Mouse (Mus musculus): ENCODE measurements at regions not wholly inside any gene's neighbourhood (a gene's known extent, or its start where the extent isn't known, plus 50 kb on each side); places are given as distances from the start of the nearest gene placed in this dataset.

- no peak for TF ChIP-seq POLR2A (IDR thresholded peaks at IDR 0.05; ENCODE audit: borderline replicate concordance, control insufficient read depth, low read depth, low read length)
- TF ChIP-seq CTCF (IDR thresholded peaks at IDR 0.05; ENCODE audit: control insufficient read depth, insufficient read depth, low read length), result no peak
- no peak overlapping the region for H3K4me3 ChIP-seq (replicated peaks; ENCODE audit: control insufficient read depth, low read depth, low read length)
- 49% methylated on average over 6 of the region's 6 CpGs for WGBS
- no peaks in the 10 kb centered on the region for H3K4me1 ChIP-seq (ENCODE audit: control insufficient read depth, insufficient read depth, low read length)
- H3K27ac ChIP-seq (ENCODE audit: control insufficient read depth, insufficient read depth, low read depth, low read length, poor library complexity), result no peak overlapping the region
Observed at GRCm38 (mm10) chr9:47076946-47077345, 78.4 kb downstream of the Gm4791 start.

- WGBS, result 47% methylated on average over 2 of the region's 2 CpGs
- H3K27ac ChIP-seq (ENCODE audit: control insufficient read depth, insufficient read depth, low read depth, low read length, poor library complexity), result no peak overlapping the region; the same call in 1 of the 2 replicates
- no peak overlapping the region for H3K4me3 ChIP-seq (replicated peaks; ENCODE audit: control insufficient read depth, low read depth, low read length)
- H3K4me1 ChIP-seq (ENCODE audit: control insufficient read depth, insufficient read depth, low read length), result no peaks in the 10 kb centered on the region
- TF ChIP-seq POLR2A (IDR thresholded peaks at IDR 0.05; ENCODE audit: borderline replicate concordance, control insufficient read depth, low read depth, low read length), result no peak
- no peak for TF ChIP-seq CTCF (IDR thresholded peaks at IDR 0.05; ENCODE audit: control insufficient read depth, insufficient read depth, low read length)
Observed at GRCm38 (mm10) chr9:47077416-47077815, 78.9 kb downstream of the Gm4791 start.

- 76% methylated on average over 3 of the region's 3 CpGs for WGBS
- H3K4me1 ChIP-seq (ENCODE audit: control insufficient read depth, insufficient read depth, low read length), result no peaks in the 10 kb centered on the region
- H3K4me3 ChIP-seq (replicated peaks; ENCODE audit: control insufficient read depth, low read depth, low read length), result no peak overlapping the region
- H3K27ac ChIP-seq (ENCODE audit: control insufficient read depth, insufficient read depth, low read depth, low read length, poor library complexity), result no peak overlapping the region
- TF ChIP-seq CTCF (IDR thresholded peaks at IDR 0.05; ENCODE audit: control insufficient read depth, insufficient read depth, low read length), result no peak
- no peak for TF ChIP-seq POLR2A (IDR thresholded peaks at IDR 0.05; ENCODE audit: borderline replicate concordance, control insufficient read depth, low read depth, low read length)
Observed at GRCm38 (mm10) chr9:47077945-47078344, 79.4 kb downstream of the Gm4791 start.

- TF ChIP-seq CTCF (IDR thresholded peaks at IDR 0.05; ENCODE audit: control insufficient read depth, insufficient read depth, low read length) (no peak), POLR2A (IDR thresholded peaks at IDR 0.05; ENCODE audit: borderline replicate concordance, control insufficient read depth, low read depth, low read length) (no peak)
- 85% methylated on average over 6 of the region's 6 CpGs for WGBS
- no peak overlapping the region for H3K27ac ChIP-seq (ENCODE audit: control insufficient read depth, insufficient read depth, low read depth, low read length, poor library complexity)
- H3K4me1 ChIP-seq (ENCODE audit: control insufficient read depth, insufficient read depth, low read length), result no peaks in the 10 kb centered on the region
- H3K4me3 ChIP-seq (replicated peaks; ENCODE audit: control insufficient read depth, low read depth, low read length), result no peak overlapping the region
Observed at GRCm38 (mm10) chr9:47081407-47081806, 82.9 kb downstream of the Gm4791 start.

GRCm38 (mm10) chr9:47091796-47092195 is 93.3 kb downstream of the Gm4791 start:
- TF ChIP-seq CTCF (IDR thresholded peaks at IDR 0.05; ENCODE audit: control insufficient read depth, insufficient read depth, low read length), result no peak
- no peak for TF ChIP-seq POLR2A (IDR thresholded peaks at IDR 0.05; ENCODE audit: borderline replicate concordance, control insufficient read depth, low read depth, low read length)
- WGBS, result 80% methylated on average over 10 of the region's 10 CpGs
- H3K4me1 ChIP-seq (ENCODE audit: control insufficient read depth, insufficient read depth, low read length), result no peaks in the 10 kb centered on the region
- H3K4me3 ChIP-seq (replicated peaks; ENCODE audit: control insufficient read depth, low read depth, low read length), result no peak overlapping the region
- H3K27ac ChIP-seq (ENCODE audit: control insufficient read depth, insufficient read depth, low read depth, low read length, poor library complexity), result no peak overlapping the region

GRCm38 (mm10) chr9:47095656-47096055 is 97.1 kb downstream of the Gm4791 start:
- TF ChIP-seq CTCF (IDR thresholded peaks at IDR 0.05; ENCODE audit: control insufficient read depth, insufficient read depth, low read length) (no peak), POLR2A (IDR thresholded peaks at IDR 0.05; ENCODE audit: borderline replicate concordance, control insufficient read depth, low read depth, low read length) (no peak)
- WGBS, result 85% methylated on average over 4 of the region's 4 CpGs
- Histone ChIP-seq H3K4me1 (ENCODE audit: control insufficient read depth, insufficient read depth, low read length) (no peaks in the 10 kb centered on the region), H3K27ac (ENCODE audit: control insufficient read depth, insufficient read depth, low read depth, low read length, poor library complexity) (no peak overlapping the region), H3K4me3 (replicated peaks; ENCODE audit: control insufficient read depth, low read depth, low read length) (no peak overlapping the region)

GRCm38 (mm10) chr9:47103316-47103715 is 104.8 kb downstream of the Gm4791 start:
- no peak for TF ChIP-seq POLR2A (IDR thresholded peaks at IDR 0.05; ENCODE audit: borderline replicate concordance, control insufficient read depth, low read depth, low read length)
- TF ChIP-seq CTCF (IDR thresholded peaks at IDR 0.05; ENCODE audit: control insufficient read depth, insufficient read depth, low read length), result no peak

GRCm38 (mm10) chr9:47103966-47104365 is 105.4 kb downstream of the Gm4791 start:
- Histone ChIP-seq H3K4me3 (replicated peaks; ENCODE audit: control insufficient read depth, low read depth, low read length) (no peak overlapping the region), H3K27ac (ENCODE audit: control insufficient read depth, insufficient read depth, low read depth, low read length, poor library complexity) (no peak overlapping the region), H3K4me1 (ENCODE audit: control insufficient read depth, insufficient read depth, low read length) (no peaks in the 10 kb centered on the region)
- TF ChIP-seq POLR2A (IDR thresholded peaks at IDR 0.05; ENCODE audit: borderline replicate concordance, control insufficient read depth, low read depth, low read length) (no peak), CTCF (IDR thresholded peaks at IDR 0.05; ENCODE audit: control insufficient read depth, insufficient read depth, low read length) (no peak)
- WGBS, result 88% methylated on average over 5 of the region's 5 CpGs

More at GRCm38 (mm10) chr9:47103316-47103715, 104.8 kb downstream of the Gm4791 start:
- 64% methylated on average over 3 of the region's 3 CpGs for WGBS
- Histone ChIP-seq H3K4me1 (ENCODE audit: control insufficient read depth, insufficient read depth, low read length) (no peaks in the 10 kb centered on the region), H3K4me3 (replicated peaks; ENCODE audit: control insufficient read depth, low read depth, low read length) (no peak overlapping the region), H3K27ac (ENCODE audit: control insufficient read depth, insufficient read depth, low read depth, low read length, poor library complexity) (no peak overlapping the region)

GRCm38 (mm10) chr9:47108096-47108495 is 109.6 kb downstream of the Gm4791 start:
- Histone ChIP-seq H3K4me1 (ENCODE audit: control insufficient read depth, insufficient read depth, low read length) (no peaks in the 10 kb centered on the region), H3K4me3 (replicated peaks; ENCODE audit: control insufficient read depth, low read depth, low read length) (no peak overlapping the region), H3K27ac (ENCODE audit: control insufficient read depth, insufficient read depth, low read depth, low read length, poor library complexity) (no peak overlapping the region)
- 55% methylated on average over 5 of the region's 5 CpGs for WGBS
- TF ChIP-seq POLR2A (IDR thresholded peaks at IDR 0.05; ENCODE audit: borderline replicate concordance, control insufficient read depth, low read depth, low read length) (no peak), CTCF (IDR thresholded peaks at IDR 0.05; ENCODE audit: control insufficient read depth, insufficient read depth, low read length) (no peak)

All from bone marrow, adult 2 months (tissue).